Mouse (Mus musculus) bone marrow, adult 2 months (tissue): ENCODE data around the gene Fads6. TPM values are rescaled to one million over a fixed set of nuclear protein-coding genes. Genes with fewer than 3 reads are reported as not detected.

ENCODE experiments used
- H3K27ac ChIP-seq: fragments of 200-500 bp; 2 replicates; pipeline ENCODE4 v1.5.1; 2012; ENCODE audit warnings: low read depth, mild to moderate bottlenecking, control low read depth, inconsistent platforms, low read length; ENCODE audit not compliant: control insufficient read depth, poor library complexity, insufficient read depth
- H3K4me1 ChIP-seq: fragments of 200-500 bp; 2 replicates; pipeline ENCODE4 v1.6.1; 2011; ENCODE audit warnings: low read length; ENCODE audit not compliant: control insufficient read depth, insufficient read depth
- H3K4me3 ChIP-seq: fragments of 200-500 bp; replicated peaks from 2 replicates; pipeline ENCODE3; 2011; ENCODE audit warnings: mild to moderate bottlenecking, low read depth, low read length, control low read depth; ENCODE audit not compliant: control insufficient read depth
- CTCF ChIP-seq: fragments of 200-500 bp; IDR thresholded peaks from 2 replicates; pipeline ENCODE4 v1.5.1; 2011; ENCODE audit warnings: low read length, control low read depth; ENCODE audit not compliant: control insufficient read depth, insufficient read depth
- POLR2A ChIP-seq: fragments of 200-500 bp; IDR thresholded peaks from 2 replicates; pipeline ENCODE4 v1.6.1; 2011; ENCODE audit warnings: low read depth, mild to moderate bottlenecking, control low read depth, low read length, borderline replicate concordance; ENCODE audit not compliant: control insufficient read depth
- WGBS: fragments of 180-500 bp; shearing (Covaris S2); methylation state at CpG from one replicate; pipeline ENCODE4 v1.1.7; 2018; 5-methylcytosine and 5-hydroxymethylcytosine counted together
- polyA plus RNA-seq: library from polyadenylated mRNA; stranded (reverse); fragments of >200 nt; gene quantifications from 2 replicates; pipeline ENCODE4 v1.2.4, GENCODE M21; 2011; ENCODE audit warnings: low replicate concordance; ENCODE audit not compliant: missing spikeins, insufficient read depth, insufficient read length

Fads6 gene
- polyA plus RNA-seq, 1 experiment, result 1.4 TPM

DNA sequence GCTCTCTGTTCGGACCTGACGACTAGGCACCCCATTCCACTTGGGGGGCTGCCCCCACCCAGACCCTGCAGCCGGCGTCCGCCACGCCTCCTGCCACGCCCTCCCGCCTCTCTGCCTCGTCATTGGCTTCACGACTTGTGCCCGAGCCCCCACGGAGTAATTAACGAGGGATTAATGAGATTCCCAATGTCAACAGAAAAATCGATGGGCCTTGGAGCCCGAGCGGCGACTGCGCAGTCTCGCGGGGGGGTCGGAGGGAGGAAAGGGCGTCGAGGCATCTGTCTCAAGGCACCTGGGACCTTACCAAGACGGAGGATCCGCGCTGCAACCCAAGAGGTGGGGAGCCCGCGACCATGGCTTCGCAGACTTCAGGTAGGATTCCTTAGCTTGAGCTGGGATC is 37.1 kb upstream of the Fads6 start, which contains the start of gene Otop3:
Gene Otop3, plus strand, starts transcription at position 201 of the 400 bp plus-strand sequence.
- H3K4me1 ChIP-seq, result no peaks in the 10 kb centered on the region
- WGBS, result 8% methylated on average over 29 of the region's 29 CpGs
- H3K4me3 ChIP-seq, result no peak within 1 kb of the TSS
- no peak within 1 kb of the TSS for H3K27ac ChIP-seq
- TF ChIP-seq POLR2A (no peak), CTCF (no peak)

DNA sequence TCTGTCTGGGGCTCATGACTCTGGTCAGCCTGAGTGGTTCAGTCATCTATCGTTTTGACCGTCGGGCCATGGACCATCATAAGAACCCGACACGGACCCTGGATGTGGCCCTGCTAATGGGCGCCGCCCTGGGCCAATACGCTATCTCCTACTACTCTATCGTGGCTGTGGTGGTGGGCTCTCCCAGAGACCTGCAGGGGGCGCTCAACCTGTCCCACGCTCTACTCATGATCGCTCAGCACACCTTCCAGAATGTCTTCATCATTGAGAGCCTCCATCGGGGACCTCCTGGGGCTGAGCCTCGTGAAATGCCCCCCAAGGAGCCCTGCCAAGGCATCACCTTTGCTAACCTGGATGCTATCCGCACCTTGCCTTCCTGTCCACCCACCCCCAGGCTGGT is 31.9 kb upstream of the Fads6 start:
- Histone ChIP-seq H3K4me1 (no peaks in the 10 kb centered on the region), H3K27ac (no peak overlapping the region), H3K4me3 (no peak overlapping the region)
- TF ChIP-seq POLR2A, result no peak
- 0 out of 2 replicates have a peak, but pooled peaks have one; percentile 10 for TF ChIP-seq CTCF
- WGBS, result 62% methylated on average over 15 of the region's 15 CpGs

DNA sequence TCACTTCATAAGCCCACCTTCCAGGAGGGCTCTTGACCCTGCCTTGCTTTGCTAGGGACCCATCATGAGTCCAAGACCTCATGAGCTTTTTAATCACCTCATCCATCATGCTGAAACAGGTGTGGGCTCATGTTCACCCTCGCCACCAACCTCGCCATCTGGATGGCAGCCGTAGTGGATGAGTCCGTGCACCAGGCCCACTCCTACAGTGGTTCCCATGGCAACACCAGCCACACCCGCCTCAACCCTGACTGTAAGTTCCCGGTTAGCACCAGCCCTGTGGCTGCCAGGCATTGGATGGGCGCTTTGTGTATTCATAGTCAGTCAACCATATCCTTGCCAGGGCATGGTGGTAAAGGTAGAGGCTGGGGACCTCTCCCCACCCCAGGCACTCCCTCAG is 29.3 kb upstream of the Fads6 start:
- TF ChIP-seq CTCF (no peak), POLR2A (no peak)
- no peak overlapping the region for H3K27ac ChIP-seq
- WGBS, result 55% methylated on average over 7 of the region's 7 CpGs
- H3K4me1 ChIP-seq, result no peaks in the 10 kb centered on the region
- no peak overlapping the region for H3K4me3 ChIP-seq

DNA sequence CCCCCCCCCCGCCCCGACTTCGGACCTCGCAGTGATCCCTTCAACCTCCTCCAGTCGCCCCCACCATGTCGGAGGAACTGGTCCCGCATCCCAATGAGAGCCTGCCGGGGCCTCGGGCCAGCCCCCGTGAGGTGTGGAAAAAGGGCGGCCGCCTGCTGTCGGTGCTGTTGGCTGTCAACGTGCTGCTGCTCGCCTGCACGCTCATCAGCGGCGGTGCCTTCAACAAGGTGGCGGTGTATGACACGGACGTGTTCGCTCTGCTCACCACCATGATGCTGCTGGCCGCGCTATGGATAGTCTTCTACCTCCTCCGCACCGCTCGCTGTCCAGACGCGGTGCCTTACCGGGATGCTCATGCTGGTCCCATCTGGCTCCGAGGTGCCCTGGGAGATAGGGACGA is 25.9 kb upstream of the Fads6 start:
- 19% methylated on average over 32 of the region's 32 CpGs for WGBS
- H3K4me1 ChIP-seq, result no peaks in the 10 kb centered on the region

GRCm38 (mm10) chr11:115321906-115322693 is 24.6 kb upstream of the Fads6 start, which contains the start of gene Ush1g:
Ush1g (minus strand) TSS chr11:115322041.
- no peaks in the 10 kb centered on the region for H3K4me1 ChIP-seq
- no peak within 1 kb of the TSS for H3K27ac ChIP-seq
- TF ChIP-seq POLR2A (no peak), CTCF (peak; percentile 72)
- 6% methylated on average over 35 of the region's 35 CpGs for WGBS
- no peak within 1 kb of the TSS for H3K4me3 ChIP-seq

More for the DNA sequence above, 25.9 kb upstream of the Fads6 start:
- no peak for TF ChIP-seq CTCF
- TF ChIP-seq POLR2A, result no peak
- H3K4me3 ChIP-seq, result no peak overlapping the region
- no peak overlapping the region for H3K27ac ChIP-seq

DNA sequence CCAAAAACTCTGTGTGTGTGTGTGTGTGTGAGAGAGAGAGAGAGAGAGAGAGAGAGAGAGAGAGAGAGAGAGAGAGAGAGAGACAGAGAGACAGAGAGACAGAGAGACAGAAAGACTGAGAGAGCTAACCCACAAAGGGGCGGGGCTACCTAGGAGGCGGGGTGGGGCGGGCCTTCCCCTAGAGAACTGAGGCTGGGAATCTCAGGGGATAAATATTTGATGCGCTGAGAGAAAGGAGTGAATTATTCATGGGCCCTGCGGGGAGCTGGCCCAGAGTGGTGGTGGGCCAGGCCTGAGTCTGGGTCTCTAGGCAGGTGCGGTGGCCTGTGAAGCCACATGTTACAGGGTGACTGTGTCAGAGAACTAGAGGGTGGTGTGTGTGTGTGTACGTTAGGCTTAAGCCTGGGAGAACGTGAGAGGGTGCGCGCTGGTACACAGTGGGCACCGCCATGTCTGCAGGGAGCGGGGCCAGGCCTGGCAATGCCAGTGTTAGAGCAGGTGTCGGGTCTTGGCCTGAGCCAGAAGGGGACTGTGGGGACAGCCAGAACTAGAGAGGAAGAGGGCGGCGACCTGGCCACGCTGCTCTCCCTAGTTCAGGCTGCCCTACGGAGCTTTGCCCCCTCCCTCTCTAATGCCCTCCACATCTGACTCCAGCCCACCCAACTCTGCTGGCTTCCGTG is 22.4 kb upstream of the Fads6 start:
- Histone ChIP-seq H3K4me3 (no peak overlapping the region), H3K27ac (no peak overlapping the region), H3K4me1 (no peaks in the 10 kb centered on the region)
- 18% methylated on average over 18 of the region's 18 CpGs for WGBS
- TF ChIP-seq POLR2A, result no peak
- no peak for TF ChIP-seq CTCF

GRCm38 (mm10) chr11:115318245-115319027 is 21.0 kb upstream of the Fads6 start:
- H3K27ac ChIP-seq, result no peak overlapping the region
- H3K4me3 ChIP-seq, result no peak overlapping the region
- H3K4me1 ChIP-seq, result no peaks in the 10 kb centered on the region
- WGBS, result 9% methylated on average over 63 of the region's 63 CpGs
- TF ChIP-seq POLR2A (no peak), CTCF (no peak)

GRCm38 (mm10) chr11:115317204-115317603 is 19.7 kb upstream of the Fads6 start:
- WGBS, result 57% methylated on average over 7 of the region's 7 CpGs
- TF ChIP-seq CTCF, result no peak
- TF ChIP-seq POLR2A, result no peak
- H3K27ac ChIP-seq, result no peak overlapping the region
- no peaks in the 10 kb centered on the region for H3K4me1 ChIP-seq
- no peak overlapping the region for H3K4me3 ChIP-seq
